Mouse (Mus musculus): ENCODE data around the gene Sar1b. TPM values are rescaled to one million over a fixed set of nuclear protein-coding genes. Genes with fewer than 3 reads are reported as not detected.

Gene Sar1b
- polyA plus RNA-seq, 1 experiment from 2014 or later, result 125 TPM

- H3K27ac ChIP-seq (replicated peaks), result no peak overlapping the region
- DNase-seq (ENCODE audit: low spot score), result no peak
- peaks cover 9% of the 10 kb centered on the region for H3K4me1 ChIP-seq
- 82% methylated on average over 8 of the region's 8 CpGs for WGBS
- H3K9me3 ChIP-seq (replicated peaks), result no peaks in the 10 kb centered on the region
- no peaks in the 10 kb centered on the region for H3K36me3 ChIP-seq
- H3K4me3 ChIP-seq, result no peak overlapping the region
- H3K27me3 ChIP-seq (ENCODE audit: low read depth, poor library complexity, severe bottlenecking), result no peaks in the 10 kb centered on the region
These were observed 74.0 kb downstream of the Sar1b start for GRCm38 (mm10) chr11:51837164-51838153.

GRCm38 (mm10) chr11:51839106-51839505 is 75.6 kb downstream of the Sar1b start:
- no peaks in the 10 kb centered on the region for H3K9me3 ChIP-seq (replicated peaks)
- 83% methylated on average over 2 of the region's 2 CpGs for WGBS

GRCm38 (mm10) chr11:51839973-51840372 is 76.5 kb downstream of the Sar1b start:
- 86% methylated on average over 11 of the region's 11 CpGs for WGBS
- no peak overlapping the region for H3K4me3 ChIP-seq
- no peaks in the 10 kb centered on the region for H3K27me3 ChIP-seq (ENCODE audit: low read depth, poor library complexity, severe bottlenecking)
- no peaks in the 10 kb centered on the region for H3K4me1 ChIP-seq
- no peaks in the 10 kb centered on the region for H3K36me3 ChIP-seq
- no peaks in the 10 kb centered on the region for H3K9me3 ChIP-seq (replicated peaks)
- no peak overlapping the region for H3K27ac ChIP-seq (replicated peaks)
- no peak for DNase-seq (ENCODE audit: low spot score)

More at GRCm38 (mm10) chr11:51839106-51839505, 75.6 kb downstream of the Sar1b start:
- Histone ChIP-seq H3K4me1 (no peaks in the 10 kb centered on the region), H3K4me3 (no peak overlapping the region), H3K27ac (replicated peaks) (no peak overlapping the region), H3K27me3 (ENCODE audit: low read depth, poor library complexity, severe bottlenecking) (no peaks in the 10 kb centered on the region), H3K36me3 (no peaks in the 10 kb centered on the region)
- DNase-seq (ENCODE audit: low spot score), result no peak

GRCm38 (mm10) chr11:51840657-51841056 is 77.2 kb downstream of the Sar1b start:
- Histone ChIP-seq H3K36me3 (no peaks in the 10 kb centered on the region), H3K4me3 (no peak overlapping the region), H3K4me1 (no peaks in the 10 kb centered on the region), H3K27ac (replicated peaks) (no peak overlapping the region), H3K27me3 (ENCODE audit: low read depth, poor library complexity, severe bottlenecking) (no peaks in the 10 kb centered on the region), H3K9me3 (replicated peaks) (no peaks in the 10 kb centered on the region)
- no peak for DNase-seq (ENCODE audit: low spot score)
- 91% methylated on average over 9 of the region's 9 CpGs for WGBS

GRCm38 (mm10) chr11:51841149-51841548 is 77.7 kb downstream of the Sar1b start:
- Histone ChIP-seq H3K27ac (replicated peaks) (no peak overlapping the region), H3K27me3 (ENCODE audit: low read depth, poor library complexity, severe bottlenecking) (no peaks in the 10 kb centered on the region), H3K4me1 (no peaks in the 10 kb centered on the region), H3K36me3 (no peaks in the 10 kb centered on the region), H3K4me3 (no peak overlapping the region), H3K9me3 (replicated peaks) (no peaks in the 10 kb centered on the region)
- no peak for DNase-seq (ENCODE audit: low spot score)
- WGBS, result 82% methylated on average over 9 of the region's 9 CpGs

Other genes with a start within 250 kb of the Sar1b start
- gene Phykpl, start 178.9 kb upstream of the Sar1b start, polyA plus RNA-seq (2016; fragmentation: Nextera tagmentation; extraction: Ambion mirVana), result 14.4 and 15.1 TPM in 2 replicates
- gene Hnrnpab, start 156.8 kb upstream of the Sar1b start, polyA plus RNA-seq (2016; fragmentation: Nextera tagmentation; extraction: Ambion mirVana), result 587 and 631 TPM in 2 replicates
- 209 and 269 TPM in 2 replicates for gene Nhp2, start 144.0 kb upstream of the Sar1b start, polyA plus RNA-seq (2016; fragmentation: Nextera tagmentation; extraction: Ambion mirVana)
- gene Rmnd5b, start 127.8 kb upstream of the Sar1b start, polyA plus RNA-seq (2016; fragmentation: Nextera tagmentation; extraction: Ambion mirVana), result 38.6 TPM in 2 replicates
- gene N4bp3, start 112.8 kb upstream of the Sar1b start, polyA plus RNA-seq (2016; fragmentation: Nextera tagmentation; extraction: Ambion mirVana), result 16.9 and 21.7 TPM in 2 replicates
- gene D930048N14Rik, start 112.7 kb upstream of the Sar1b start, polyA plus RNA-seq (2016; fragmentation: Nextera tagmentation; extraction: Ambion mirVana), result 0.98 and 1.6 TPM in 2 replicates
- gene 0610009B22Rik, start 74.8 kb upstream of the Sar1b start, polyA plus RNA-seq (2016; fragmentation: Nextera tagmentation; extraction: Ambion mirVana), result 88.5 and 89.7 TPM in 2 replicates
- 12.9 and 14.8 TPM in 2 replicates for gene Sec24a, start 53 bp upstream of the Sar1b start, polyA plus RNA-seq (2016; fragmentation: Nextera tagmentation; extraction: Ambion mirVana)
- 0.41 and 0.47 TPM in 2 replicates for gene Jade2, start 94.0 kb downstream of the Sar1b start, polyA plus RNA-seq (2016; fragmentation: Nextera tagmentation; extraction: Ambion mirVana)
- gene Cdkn2aipnl, start 204.0 kb downstream of the Sar1b start, polyA plus RNA-seq (2016; fragmentation: Nextera tagmentation; extraction: Ambion mirVana), result 141 and 142 TPM in 2 replicates
- gene Ube2b, start 237.1 kb downstream of the Sar1b start, polyA plus RNA-seq (2016; fragmentation: Nextera tagmentation; extraction: Ambion mirVana), result 202 and 209 TPM in 2 replicates
- 9.5 and 13.3 TPM in 2 replicates for gene Cdkl3, start 240.5 kb downstream of the Sar1b start, polyA plus RNA-seq (2016; fragmentation: Nextera tagmentation; extraction: Ambion mirVana)